8 mouse cellular contexts compared by ENCODE assay signal in the genomic region with DNA sequence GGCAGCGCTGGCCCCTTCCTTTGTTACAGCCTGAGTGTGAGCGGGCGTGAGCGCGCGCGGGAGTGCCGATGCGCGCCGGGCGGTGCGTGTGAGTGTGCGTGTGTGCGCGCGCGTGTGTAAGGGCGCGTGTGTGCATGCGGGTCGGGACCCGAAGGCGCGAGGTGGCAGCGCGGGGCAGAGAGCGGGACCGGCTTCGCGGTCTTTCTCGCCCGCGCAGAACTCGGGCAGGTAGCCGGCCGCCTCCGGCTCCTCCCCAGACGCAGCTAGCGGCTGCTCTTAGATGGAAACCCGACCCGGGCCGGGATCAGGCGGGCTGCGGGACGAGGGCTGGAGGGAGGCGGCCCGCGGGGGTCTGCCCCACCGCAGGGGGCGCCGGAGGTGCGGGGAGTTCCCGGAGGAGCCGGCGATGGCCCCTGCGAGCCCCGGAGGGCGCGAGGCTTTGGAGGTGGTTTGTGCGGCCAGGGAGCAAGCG. TPM values are rescaled to one million over a fixed set of nuclear protein-coding genes. Genes with fewer than 3 reads are reported as not detected.
DNase-seq lines count a peak whose midpoint lies in the region; ATAC-seq and TF ChIP-seq lines count a peak whose summit lies in the region.

No protein-coding gene starts in this region.

- 0% methylated on average over 61 of the region's 62 CpGs for WGBS in heart, embryonic 12.5 days
- WGBS in embryonic facial prominence, embryonic 11.5 days: under 1% methylated on average over 43 of the region's 62 CpGs
- WGBS in neural tube, embryonic 15.5 days: under 1% methylated on average over 61 of the region's 62 CpGs

- H3K9me3 ChIP-seq in heart, embryonic 12.5 days (replicated peaks): no peaks in the 10 kb centered on the region
- no peaks in the 10 kb centered on the region for H3K9me3 ChIP-seq in embryonic facial prominence, embryonic 11.5 days (replicated peaks; ENCODE audit: control insufficient read depth, low read length)
- no peaks in the 10 kb centered on the region for H3K9me3 ChIP-seq in neural tube, embryonic 15.5 days (replicated peaks)

- peak overlapping the region; percentile 9 for H3ac ChIP-seq in C2C12 (ENCODE audit: control insufficient read depth, insufficient read length, low read depth)

- TF ChIP-seq CTCF in C2C12 (IDR thresholded peaks at IDR 0.05; ENCODE audit: control insufficient read depth, insufficient read depth, insufficient read length): no peak

- H3K27ac ChIP-seq in heart, embryonic 12.5 days (ENCODE audit: poor library complexity, severe bottlenecking): no peak overlapping the region
- H3K27ac ChIP-seq in embryonic facial prominence, embryonic 11.5 days (replicated peaks; ENCODE audit: low read depth, low read length): peak overlapping the region; percentile 83
- peak overlapping the region; percentile 99 for H3K27ac ChIP-seq in neural tube, embryonic 15.5 days (replicated peaks)

- peaks cover 39% of the 10 kb centered on the region for H3K4me1 ChIP-seq in heart, embryonic 12.5 days (replicated peaks)
- peaks cover 2% of the 10 kb centered on the region for H3K4me1 ChIP-seq in embryonic facial prominence, embryonic 11.5 days (ENCODE audit: control insufficient read depth, insufficient read depth, low read length)
- peaks cover 66% of the 10 kb centered on the region for H3K4me1 ChIP-seq in neural tube, embryonic 15.5 days

- H3K27me3 ChIP-seq in heart, embryonic 12.5 days (replicated peaks): peaks cover 91% of the 10 kb centered on the region
- peaks cover 38% of the 10 kb centered on the region for H3K27me3 ChIP-seq in C2C12 (ENCODE audit: control insufficient read depth, insufficient read depth, insufficient read length)
- peaks cover 43% of the 10 kb centered on the region for H3K27me3 ChIP-seq in embryonic facial prominence, embryonic 11.5 days (ENCODE audit: control insufficient read depth, insufficient read depth, low read length)
- peaks cover 3% of the 10 kb centered on the region; the same call in 1 of the 2 replicates for H3K27me3 ChIP-seq in neural tube, embryonic 15.5 days (replicated peaks)

- no peak for DNase-seq in heart, postnatal 4 days
- peak; percentile 65 for DNase-seq in embryonic facial prominence, embryonic 11.5 days (ENCODE audit: low spot score)
- peak; percentile 57 to 70 for DNase-seq in kidney, postnatal 4 days
- no peak for DNase-seq in layer of hippocampus, postnatal 25 days (ENCODE audit: extremely low spot score in 1 of 2, low spot score in 1 of 2)
- DNase-seq in gastrocnemius, postnatal 25 days: no peak

- H3K9ac ChIP-seq in heart, embryonic 12.5 days: peak overlapping the region; percentile 60; the same call in 1 of the 2 replicates
- peak overlapping the region; percentile 89 for H3K9ac ChIP-seq in embryonic facial prominence, embryonic 11.5 days (replicated peaks; ENCODE audit: low read length)
- H3K9ac ChIP-seq in neural tube, embryonic 15.5 days (replicated peaks): peak overlapping the region; percentile 95

- peak overlapping the region; percentile 56 for H3K4me3 ChIP-seq in heart, embryonic 12.5 days
- H3K4me3 ChIP-seq in C2C12 (ENCODE audit: insufficient read depth, poor library complexity, severe bottlenecking): no peak overlapping the region
- H3K4me3 ChIP-seq in embryonic facial prominence, embryonic 11.5 days (ENCODE audit: low read depth, low read length): peak overlapping the region; percentile 69
- H3K4me3 ChIP-seq in neural tube, embryonic 15.5 days (replicated peaks): peak overlapping the region; percentile 79

- no peaks in the 10 kb centered on the region for H3K79me3 ChIP-seq in C2C12 (ENCODE audit: low read depth)

- H3K79me2 ChIP-seq in C2C12 (ENCODE audit: control insufficient read depth, insufficient read depth): no peaks in the 10 kb centered on the region

- H3K36me3 ChIP-seq in heart, embryonic 12.5 days: no peaks in the 10 kb centered on the region
- H3K36me3 ChIP-seq in C2C12 (ENCODE audit: control insufficient read depth, insufficient read depth): no peaks in the 10 kb centered on the region
- H3K36me3 ChIP-seq in embryonic facial prominence, embryonic 11.5 days (replicated peaks; ENCODE audit: control insufficient read depth, insufficient read depth, low read depth, low read length): no peaks in the 10 kb centered on the region
- H3K36me3 ChIP-seq in neural tube, embryonic 15.5 days: no peaks in the 10 kb centered on the region

- H3K4me2 ChIP-seq in heart, embryonic 12.5 days: peak overlapping the region; percentile 79
- peak overlapping the region; percentile 94 for H3K4me2 ChIP-seq in embryonic facial prominence, embryonic 11.5 days (ENCODE audit: low read depth, low read length)
- H3K4me2 ChIP-seq in neural tube, embryonic 15.5 days: peak overlapping the region; percentile 68

- no peak for ATAC-seq in heart, embryonic 12.5 days (ENCODE audit: insufficient number of reproducible peaks, low FRiP score)
- ATAC-seq in embryonic facial prominence, embryonic 11.5 days (replicated peaks; ENCODE audit: insufficient number of reproducible peaks, low FRiP score, low TSS enrichment, low read depth): peak; percentile 16; the same call in 1 of the 2 replicates
- ATAC-seq in neural tube, embryonic 15.5 days (ENCODE audit: low FRiP score): peak; percentile 30

TF ChIP-seq in C2C12, 6 proteins besides CTCF, POLR2A, EP300 and RAD21:
- TF ChIP-seq MAX (IDR thresholded peaks at IDR 0.05) (no peak), USF1 (IDR thresholded peaks at IDR 0.05; ENCODE audit: low read depth) (no peak), CEBPB (IDR thresholded peaks at IDR 0.05; ENCODE audit: low read depth) (no peak), MYOD1 (IDR thresholded peaks at IDR 0.05; ENCODE audit: control insufficient read depth, insufficient read length, low read depth) (no peak), MYOG (IDR thresholded peaks at IDR 0.05; ENCODE audit: control insufficient read depth, extremely low read depth, insufficient read length) (no peak), FOSL1 (IDR thresholded peaks at IDR 0.05; ENCODE audit: insufficient read depth, low read length, poor library complexity, severe bottlenecking) (no peak)

RNA-seq across cellular contexts. Expression of gene Lemd1, which starts 0.6 kb away (rescaled TPM):
- not detected in 2 replicates for polyA plus RNA-seq in heart, embryonic 12.5 days (2016; fragmentation: Nextera tagmentation; extraction: Ambion mirVana)
- not detected for total RNA-seq in heart, postnatal 4 days (2021)
- polyA plus RNA-seq in C2C12 (2012; fragmentation: generic; extraction: Trizol): 0.14 TPM
- 1.1 and 3.4 TPM in 2 replicates for polyA plus RNA-seq in embryonic facial prominence, embryonic 11.5 days (2014; fragmentation: Nextera tagmentation; extraction: Ambion mirVana)
- polyA plus RNA-seq in neural tube, embryonic 15.5 days (2015; fragmentation: Nextera tagmentation; extraction: Ambion mirVana): 16.9 and 17.6 TPM in 2 replicates
- total RNA-seq in layer of hippocampus, postnatal 25 days (2021): 1 to 10 TPM; 1.1 to 1.7 TPM
- not detected for total RNA-seq in gastrocnemius, postnatal 25 days (2021)

RNA-seq across cellular contexts. Expression of gene AC124108.1, which starts 0.6 kb away (rescaled TPM):
- not detected in 2 replicates for polyA plus RNA-seq in heart, embryonic 12.5 days (2016; fragmentation: Nextera tagmentation; extraction: Ambion mirVana)
- total RNA-seq in heart, postnatal 4 days (2021): not detected
- 0.01 TPM for polyA plus RNA-seq in C2C12 (2012; fragmentation: generic; extraction: Trizol)
- polyA plus RNA-seq in embryonic facial prominence, embryonic 11.5 days (2014; fragmentation: Nextera tagmentation; extraction: Ambion mirVana): 0.65 and 0.99 TPM in 2 replicates
- 1.4 and 1.6 TPM in 2 replicates for polyA plus RNA-seq in neural tube, embryonic 15.5 days (2015; fragmentation: Nextera tagmentation; extraction: Ambion mirVana)
- under 1 TPM; 0.25 to 0.92 TPM for total RNA-seq in layer of hippocampus, postnatal 25 days (2021)
- not detected for total RNA-seq in gastrocnemius, postnatal 25 days (2021)

RNA-seq across cellular contexts. Expression of gene Gm10188, which starts 38.9 kb away (rescaled TPM):
- polyA plus RNA-seq in heart, embryonic 12.5 days (2016; fragmentation: Nextera tagmentation; extraction: Ambion mirVana): not detected in 2 replicates
- total RNA-seq in heart, postnatal 4 days (2021): not detected
- not detected for polyA plus RNA-seq in C2C12 (2012; fragmentation: generic; extraction: Trizol)
- not detected in 2 replicates for polyA plus RNA-seq in embryonic facial prominence, embryonic 11.5 days (2014; fragmentation: Nextera tagmentation; extraction: Ambion mirVana)
- polyA plus RNA-seq in neural tube, embryonic 15.5 days (2015; fragmentation: Nextera tagmentation; extraction: Ambion mirVana): 0.50 and 0.59 TPM in 2 replicates
- not detected for total RNA-seq in layer of hippocampus, postnatal 25 days (2021)
- not detected for total RNA-seq in gastrocnemius, postnatal 25 days (2021)

RNA-seq across cellular contexts. Expression of gene Cdk18, which starts 51.2 kb away (rescaled TPM):
- polyA plus RNA-seq in heart, embryonic 12.5 days (2016; fragmentation: Nextera tagmentation; extraction: Ambion mirVana): 3.7 and 4.8 TPM in 2 replicates
- total RNA-seq in heart, postnatal 4 days (2021): 1 to 10 TPM; 7.2 to 8.5 TPM
- 40.2 TPM for polyA plus RNA-seq in C2C12 (2012; fragmentation: generic; extraction: Trizol)
- 1.6 and 2.3 TPM in 2 replicates for polyA plus RNA-seq in embryonic facial prominence, embryonic 11.5 days (2014; fragmentation: Nextera tagmentation; extraction: Ambion mirVana)
- 0.68 and 1.6 TPM in 2 replicates for polyA plus RNA-seq in neural tube, embryonic 15.5 days (2015; fragmentation: Nextera tagmentation; extraction: Ambion mirVana)
- 10 to 100 TPM; 24.4 to 25.7 TPM for total RNA-seq in layer of hippocampus, postnatal 25 days (2021)
- total RNA-seq in gastrocnemius, postnatal 25 days (2021): 1 to 10 TPM; 1.4 to 3.2 TPM

Comparison
In these comparisons a context has a peak if more than half of its experiments do, and no peak if none do; other contexts are left out.
1. DNase-seq: peak in embryonic facial prominence, embryonic 11.5 days (single experiment) and kidney, postnatal 4 days (2 of 2); none in heart, postnatal 4 days (single experiment), layer of hippocampus, postnatal 25 days (0 of 2) and gastrocnemius, postnatal 25 days (single experiment).
2. Peak in every context shown above with its lines, with median percentiles within 50 percentile points of each other: H3K4me2 ChIP-seq and H3K9ac ChIP-seq.